Mouse (Mus musculus) 3T3-L1 (cell line): Measurements from ENCODE around the gene Isl2.

Source experiments
- DNase-seq: peaks from one replicate; pipeline ENCODE4 v3.0.0-alpha.2; 2015; ENCODE audit warnings: low read depth, low spot score

The Isl2 gene

DNA sequence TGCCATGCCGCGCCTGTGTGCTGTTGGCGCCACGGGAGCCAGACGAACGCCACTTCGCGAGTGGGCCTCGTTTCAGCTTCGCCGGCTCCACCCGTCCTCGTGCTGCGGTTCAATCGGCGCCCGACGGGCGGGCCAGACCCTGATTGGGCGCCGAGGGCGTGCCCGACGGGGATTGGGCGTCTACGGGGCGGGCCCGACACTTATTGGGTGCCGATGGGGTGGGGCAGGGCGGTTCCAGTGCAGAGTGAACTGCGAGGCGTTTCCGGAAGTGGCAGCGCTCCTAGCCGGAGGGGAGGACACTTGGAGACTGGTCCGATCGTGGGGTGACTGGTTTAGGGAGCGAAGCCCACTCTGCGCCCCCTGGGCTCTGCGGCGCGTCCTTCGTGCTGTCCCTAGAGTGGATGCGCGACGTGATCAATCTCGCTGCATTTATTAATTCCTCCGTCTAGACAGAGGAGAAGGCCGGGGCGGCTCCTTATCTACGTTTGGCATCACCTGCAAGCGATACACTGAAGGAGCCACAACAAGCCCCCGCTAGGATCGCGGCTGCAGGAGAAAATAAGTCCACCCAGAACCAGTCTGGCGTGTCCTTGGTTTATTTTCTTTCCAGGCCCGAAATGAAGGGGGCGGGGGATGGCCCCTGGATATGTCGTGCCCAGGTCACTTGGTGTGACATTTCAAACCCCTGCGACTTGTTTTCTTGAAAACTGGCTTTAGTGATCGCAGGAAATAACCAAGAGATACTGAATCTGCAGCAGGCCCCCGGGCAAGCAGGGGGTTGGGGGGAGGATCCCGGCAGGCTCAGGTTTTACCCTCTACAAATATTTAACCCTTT is 7.9 kb downstream of the Isl2 start:
- DNase-seq, result no peak

DNA sequence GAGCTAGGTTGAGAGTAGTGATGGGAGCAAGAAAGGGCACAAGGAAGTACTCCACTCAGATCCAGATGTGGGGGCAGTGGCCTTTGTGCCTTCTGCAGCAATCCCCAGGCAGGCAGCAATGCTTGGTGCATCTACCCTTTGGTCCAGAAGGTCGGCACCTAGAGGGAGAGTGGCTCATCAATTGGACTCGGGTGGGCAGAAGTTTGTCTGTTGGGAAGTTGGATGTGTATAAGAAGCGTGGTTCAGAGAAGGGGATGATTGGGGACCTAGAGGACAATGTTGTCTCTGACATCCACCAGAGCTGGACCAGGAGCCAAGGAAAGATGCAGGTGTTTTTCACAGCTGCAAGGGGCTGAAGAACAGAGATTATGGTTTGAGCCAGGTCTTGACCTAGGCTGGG is 10.4 kb downstream of the Isl2 start:
- DNase-seq, result no peak

DNA sequence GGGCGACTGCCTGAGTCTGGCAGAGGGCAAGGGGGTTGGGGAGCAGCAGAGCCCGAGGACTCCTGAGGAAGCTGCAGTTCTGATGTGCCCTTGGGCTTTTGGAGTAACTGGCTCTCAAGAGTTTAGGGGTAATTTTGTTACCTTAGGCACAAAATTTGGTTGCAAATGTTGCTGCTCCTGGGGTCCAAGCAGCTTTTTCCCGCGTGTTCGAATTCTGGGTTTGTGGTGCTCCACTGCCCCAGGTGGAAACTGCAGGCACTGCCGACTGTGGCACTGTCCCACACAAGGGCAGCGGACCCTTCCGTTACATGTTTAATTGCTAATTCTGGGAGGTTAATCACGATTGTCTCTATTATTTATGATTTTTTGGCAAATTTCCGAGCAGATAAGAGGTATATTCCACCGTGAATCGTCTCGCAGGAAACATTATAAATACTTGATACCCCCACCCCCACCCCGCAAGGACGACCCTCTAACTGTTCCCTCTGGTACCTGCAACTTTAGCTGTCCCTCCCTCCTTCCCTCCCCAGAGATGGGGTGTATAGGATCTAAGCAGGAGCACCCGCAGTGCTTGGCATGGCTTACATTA is 10.9 kb downstream of the Isl2 start:
- DNase-seq, result no peak

- DNase-seq, result no peak
Observed at GRCm38 (mm10) chr9:55554986-55555385, 16.5 kb downstream of the Isl2 start.

DNA sequence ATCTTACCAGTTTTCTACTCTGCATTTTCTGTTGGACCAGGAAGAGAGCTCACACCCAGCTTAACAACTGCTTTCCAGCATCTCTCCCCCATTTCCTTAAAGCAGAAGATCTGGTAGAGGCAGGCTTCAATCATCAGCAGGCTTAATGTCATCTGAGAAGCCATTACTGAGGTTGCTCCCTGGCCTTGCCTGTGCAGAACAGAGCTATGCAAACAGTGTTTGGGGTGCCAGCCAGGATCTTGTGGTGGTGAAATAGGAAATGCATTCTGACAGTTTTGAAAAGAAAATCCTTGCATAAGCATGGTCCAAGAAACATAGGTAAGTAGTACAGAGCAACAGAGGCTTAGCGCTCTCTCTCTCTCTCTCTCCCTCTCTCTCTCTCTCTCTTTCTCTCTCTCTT is 22.5 kb downstream of the Isl2 start:
- DNase-seq, result no peak

DNA sequence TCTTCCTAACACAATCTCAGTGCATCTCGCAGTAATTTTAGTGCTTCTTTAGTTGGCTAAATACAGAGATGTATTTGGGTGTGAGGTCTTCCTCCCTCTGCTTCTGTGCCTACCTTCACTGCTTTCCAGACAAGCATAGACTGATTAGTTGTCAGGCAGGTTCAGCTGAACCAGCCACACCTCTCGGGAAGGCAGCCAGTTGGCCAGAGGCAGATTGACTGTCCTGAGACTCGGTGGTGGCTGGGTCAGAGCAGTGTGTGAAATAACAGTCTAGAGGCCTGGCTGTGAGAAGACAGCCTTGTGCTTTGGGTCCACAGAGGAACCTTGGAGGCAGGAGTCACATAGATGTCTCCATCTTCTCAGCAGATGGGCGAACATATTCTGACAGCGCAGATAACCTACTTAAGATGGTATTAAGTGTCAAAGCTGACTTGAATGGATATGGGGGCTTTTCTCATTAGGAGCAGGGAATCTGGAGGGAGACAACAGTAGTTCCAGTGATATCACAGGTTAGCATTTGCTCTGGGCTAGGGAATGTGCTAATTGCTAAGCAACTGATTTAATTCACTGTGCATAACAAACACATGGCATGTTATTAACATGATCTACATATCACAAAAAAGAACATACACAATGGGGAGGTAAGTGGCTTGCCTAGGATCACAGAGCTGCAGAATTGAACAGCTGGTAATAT is 30.1 kb downstream of the Isl2 start:
- DNase-seq, result no peak

DNA sequence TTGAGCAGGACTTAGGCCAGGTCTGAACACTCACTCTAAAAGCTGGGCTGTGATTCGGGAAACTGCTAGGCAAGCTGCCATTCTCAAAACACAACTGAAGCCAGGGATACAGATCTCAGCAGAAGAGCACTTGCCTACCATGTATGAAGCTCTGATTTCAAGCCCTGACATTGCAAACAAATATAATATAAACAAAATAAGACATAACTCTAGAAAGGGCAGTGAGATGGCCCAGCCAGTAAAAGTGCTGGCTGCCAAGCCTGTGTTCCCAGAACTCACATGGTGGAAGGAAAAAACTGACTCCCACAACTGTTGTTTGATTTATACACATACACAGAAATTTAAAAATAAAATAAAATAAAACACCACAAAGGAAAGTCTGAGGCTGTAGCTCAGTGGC is 32.6 kb downstream of the Isl2 start:
- DNase-seq, result no peak

DNA sequence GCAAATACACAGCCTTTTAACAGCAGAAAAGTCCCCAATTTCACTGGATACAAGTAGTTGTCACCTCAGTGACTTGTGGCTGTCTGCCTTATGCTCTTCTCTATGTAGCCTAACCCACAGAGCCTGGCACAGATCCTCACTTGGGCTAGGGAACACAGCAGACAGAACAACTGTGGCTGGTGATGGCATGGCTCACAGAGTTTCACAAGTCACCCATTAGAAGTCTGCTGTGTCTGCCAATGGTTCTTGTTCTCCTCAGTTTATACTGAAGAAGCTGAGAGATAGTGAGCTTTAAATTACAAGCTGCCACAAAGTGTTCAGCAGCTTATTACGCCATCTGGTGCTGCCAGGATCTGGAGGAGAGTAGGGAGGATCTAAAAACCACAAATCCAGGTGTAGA is 38.1 kb downstream of the Isl2 start:
- DNase-seq, result no peak

DNA sequence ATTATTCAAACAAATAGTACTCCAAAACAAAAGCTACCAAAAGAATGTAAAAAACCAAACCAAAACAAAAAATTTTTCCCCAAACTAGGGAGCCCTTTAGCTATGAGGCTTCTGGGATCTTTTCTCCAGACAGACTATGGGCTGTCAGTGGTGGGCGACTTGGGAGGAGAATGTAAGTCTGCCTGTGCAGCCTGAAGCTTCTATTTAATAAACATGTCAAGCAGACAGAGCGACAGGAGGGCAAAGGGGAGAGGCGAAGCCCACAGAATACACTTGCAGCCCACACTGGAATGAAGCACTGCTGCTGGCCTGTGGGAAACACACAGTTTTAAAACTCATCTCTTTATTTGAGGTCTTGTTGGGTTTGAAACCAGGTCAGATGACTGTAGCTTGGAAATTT is 42.9 kb downstream of the Isl2 start:
- no peak for DNase-seq

- DNase-seq, result no peak
Observed at GRCm38 (mm10) chr9:55586141-55586540, 47.7 kb downstream of the Isl2 start.
